Mouse (Mus musculus): ENCODE results near the gene Wdr34. TPM values are rescaled to one million over a fixed set of nuclear protein-coding genes. Genes with fewer than 3 reads are reported as not detected.

The Wdr34 gene
- polyA plus RNA-seq, 1 experiment from 2014 or later, result 85.9 TPM

DNA sequence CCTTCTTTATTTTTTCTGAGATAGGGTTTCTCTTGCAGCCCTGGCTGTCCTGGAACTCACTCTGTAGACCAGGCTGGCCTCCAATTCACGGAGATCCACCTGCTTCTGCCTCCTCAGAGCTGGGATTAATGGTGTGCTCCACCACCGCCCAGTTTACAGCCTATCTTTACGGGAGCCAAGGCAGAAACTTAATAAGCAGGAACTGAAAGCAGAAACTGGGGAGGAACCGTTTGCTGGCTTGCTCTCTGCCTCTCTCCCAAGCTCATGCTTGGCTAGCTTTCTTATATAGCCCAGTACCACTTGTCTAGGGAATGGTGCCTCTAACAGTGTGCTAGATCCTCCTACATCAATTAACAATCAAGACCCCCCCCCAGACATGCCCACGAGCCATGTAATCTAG is 35.4 kb upstream of the Wdr34 start:
- no peak for ATAC-seq
- 54% methylated on average over 5 of the region's 5 CpGs for WGBS
- Histone ChIP-seq H3K4me2 (ENCODE audit: low read length) (peak overlapping the region; percentile 46), H3K36me3 (ENCODE audit: control insufficient read depth, insufficient read depth, low read length) (no peaks in the 10 kb centered on the region), H3K27me3 (ENCODE audit: control insufficient read depth, insufficient read depth, low read depth, low read length) (no peaks in the 10 kb centered on the region), H3K9me3 (replicated peaks; ENCODE audit: control insufficient read depth, low read length, poor library complexity, severe bottlenecking) (no peaks in the 10 kb centered on the region), H3K4me3 (ENCODE audit: low read depth, low read length) (no peak overlapping the region), H3K9ac (ENCODE audit: low read depth, low read length) (no peak overlapping the region), H3K27ac (ENCODE audit: low read length) (no peak overlapping the region), H3K4me1 (ENCODE audit: control insufficient read depth, insufficient read depth, low read length) (peaks cover 3% of the 10 kb centered on the region; the same call in 1 of the 2 replicates)

DNA sequence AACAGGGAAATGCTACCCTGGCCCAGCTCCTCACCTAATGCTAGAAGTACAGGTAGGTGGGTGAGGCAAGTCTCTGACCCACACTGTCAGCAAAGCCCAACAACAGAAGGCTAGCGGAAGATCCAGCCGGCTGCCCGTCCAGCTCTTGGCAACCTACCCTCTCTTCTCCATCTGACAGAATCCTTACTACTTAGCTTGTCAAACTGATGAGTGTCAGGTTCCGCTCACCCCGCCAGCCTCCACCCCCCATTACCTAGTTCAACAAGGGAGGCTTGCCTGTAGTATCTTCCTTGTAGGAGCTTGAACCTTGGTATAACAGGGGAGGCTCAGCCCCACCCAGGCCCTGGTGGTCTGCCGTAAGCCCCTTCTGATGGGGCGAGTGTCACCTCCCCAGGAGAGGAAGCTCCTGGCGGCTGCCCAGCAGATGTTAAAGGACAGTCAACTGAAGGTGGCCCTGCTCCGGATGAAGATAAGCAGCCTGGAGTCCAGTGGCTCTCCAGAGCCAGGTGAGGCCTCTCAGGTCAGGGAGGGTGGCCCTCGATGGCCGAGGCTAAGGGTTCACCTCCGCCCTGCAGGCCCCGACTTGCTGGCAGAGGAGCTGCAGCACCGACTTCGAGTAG is 31.6 kb upstream of the Wdr34 start:
- H3K4me2 ChIP-seq (ENCODE audit: low read length), result no peak overlapping the region
- no peak for ATAC-seq

GRCm38 (mm10) chr2:30078760-30079159 is 30.1 kb upstream of the Wdr34 start:
- no peak overlapping the region for H3K27ac ChIP-seq (ENCODE audit: low read length)
- no peaks in the 10 kb centered on the region for H3K36me3 ChIP-seq (ENCODE audit: control insufficient read depth, insufficient read depth, low read length)
- ATAC-seq, result no peak
- no peaks in the 10 kb centered on the region for H3K9me3 ChIP-seq (replicated peaks; ENCODE audit: control insufficient read depth, low read length, poor library complexity, severe bottlenecking)
- H3K4me2 ChIP-seq (ENCODE audit: low read length), result no peak overlapping the region
- H3K9ac ChIP-seq (ENCODE audit: low read depth, low read length), result no peak overlapping the region
- 73% methylated on average over 4 of the region's 4 CpGs for whole genome bisulfite sequencing
- H3K4me1 ChIP-seq (ENCODE audit: control insufficient read depth, insufficient read depth, low read length), result peaks cover 9% of the 10 kb centered on the region
- H3K27me3 ChIP-seq (ENCODE audit: control insufficient read depth, insufficient read depth, low read depth, low read length), result no peaks in the 10 kb centered on the region
- H3K4me3 ChIP-seq (ENCODE audit: low read depth, low read length), result no peak overlapping the region

More for the DNA sequence above, 31.6 kb upstream of the Wdr34 start:
- Histone ChIP-seq H3K9ac (ENCODE audit: low read depth, low read length) (no peak overlapping the region), H3K9me3 (replicated peaks; ENCODE audit: control insufficient read depth, low read length, poor library complexity, severe bottlenecking) (no peaks in the 10 kb centered on the region), H3K36me3 (ENCODE audit: control insufficient read depth, insufficient read depth, low read length) (no peaks in the 10 kb centered on the region), H3K4me1 (ENCODE audit: control insufficient read depth, insufficient read depth, low read length) (peaks cover 11% of the 10 kb centered on the region), H3K4me3 (ENCODE audit: low read depth, low read length) (no peak overlapping the region), H3K27ac (ENCODE audit: low read length) (no peak overlapping the region), H3K27me3 (ENCODE audit: control insufficient read depth, insufficient read depth, low read depth, low read length) (no peaks in the 10 kb centered on the region)
- WGBS, result 88% methylated on average over 15 of the region's 15 CpGs

DNA sequence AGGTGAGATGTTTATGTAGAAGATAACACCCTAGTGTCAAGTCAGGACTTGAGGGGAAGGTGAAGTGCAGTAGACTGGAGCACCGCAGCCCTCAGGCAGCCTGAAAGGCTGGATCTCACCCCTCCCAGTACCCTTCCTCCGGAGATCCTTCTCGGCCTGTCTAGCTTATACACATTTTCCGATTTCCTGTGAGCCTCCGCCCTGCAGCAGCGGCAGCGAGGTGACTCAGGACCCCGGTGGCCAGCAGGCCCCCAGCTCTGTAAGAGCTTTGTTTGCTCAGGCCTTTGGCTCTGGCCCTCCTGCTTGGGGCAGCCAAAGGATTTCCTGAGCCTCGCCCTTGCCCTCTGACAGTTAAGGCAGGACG is 29.6 kb upstream of the Wdr34 start:
- WGBS, result 25% methylated on average over 10 of the region's 10 CpGs
- Histone ChIP-seq H3K4me3 (ENCODE audit: low read depth, low read length) (no peak overlapping the region), H3K9me3 (replicated peaks; ENCODE audit: control insufficient read depth, low read length, poor library complexity, severe bottlenecking) (no peaks in the 10 kb centered on the region), H3K4me1 (ENCODE audit: control insufficient read depth, insufficient read depth, low read length) (peaks cover 9% of the 10 kb centered on the region), H3K9ac (ENCODE audit: low read depth, low read length) (no peak overlapping the region), H3K27me3 (ENCODE audit: control insufficient read depth, insufficient read depth, low read depth, low read length) (no peaks in the 10 kb centered on the region), H3K27ac (ENCODE audit: low read length) (no peak overlapping the region), H3K36me3 (ENCODE audit: control insufficient read depth, insufficient read depth, low read length) (no peaks in the 10 kb centered on the region), H3K4me2 (ENCODE audit: low read length) (no peak overlapping the region)
- no peak for ATAC-seq

- Histone ChIP-seq H3K4me1 (ENCODE audit: control insufficient read depth, insufficient read depth, low read length) (peaks cover 9% of the 10 kb centered on the region), H3K27me3 (ENCODE audit: control insufficient read depth, insufficient read depth, low read depth, low read length) (no peaks in the 10 kb centered on the region), H3K36me3 (ENCODE audit: control insufficient read depth, insufficient read depth, low read length) (0 out of 2 replicates have a peak, but pooled peaks cover 1% of the 10 kb centered on the region), H3K4me3 (ENCODE audit: low read depth, low read length) (peak within 1 kb of the TSS; percentile 42), H3K9me3 (replicated peaks; ENCODE audit: control insufficient read depth, low read length, poor library complexity, severe bottlenecking) (no peaks in the 10 kb centered on the region), H3K4me2 (ENCODE audit: low read length) (peak within 1 kb of the TSS; percentile 91), H3K9ac (ENCODE audit: low read depth, low read length) (peak within 1 kb of the TSS; percentile 50), H3K27ac (ENCODE audit: low read length) (no peak within 1 kb of the TSS)
- peak; percentile 76 for ATAC-seq
- under 1% methylated on average over 53 of the region's 53 CpGs for WGBS
Measured at GRCm38 (mm10) chr2:30077502-30078348, 29.0 kb upstream of the Wdr34 start, which contains the start of gene Pkn3. TSS of gene Pkn3 (plus strand) at chr2:30077684.

GRCm38 (mm10) chr2:30076959-30077358 is 28.3 kb upstream of the Wdr34 start:
- Histone ChIP-seq H3K36me3 (ENCODE audit: control insufficient read depth, insufficient read depth, low read length) (0 out of 2 replicates have a peak, but pooled peaks cover 3% of the 10 kb centered on the region), H3K9me3 (replicated peaks; ENCODE audit: control insufficient read depth, low read length, poor library complexity, severe bottlenecking) (no peaks in the 10 kb centered on the region), H3K27me3 (ENCODE audit: control insufficient read depth, insufficient read depth, low read depth, low read length) (no peaks in the 10 kb centered on the region), H3K27ac (ENCODE audit: low read length) (no peak overlapping the region), H3K4me1 (ENCODE audit: control insufficient read depth, insufficient read depth, low read length) (peaks cover 9% of the 10 kb centered on the region), H3K4me3 (ENCODE audit: low read depth, low read length) (peak overlapping the region; percentile 42; the same call in 1 of the 2 replicates), H3K9ac (ENCODE audit: low read depth, low read length) (no peak overlapping the region; the same call in 1 of the 2 replicates), H3K4me2 (ENCODE audit: low read length) (peak overlapping the region; percentile 91)
- peak; percentile 30; the same call in 1 of the 2 replicates for ATAC-seq
- WGBS, result 72% methylated on average over 6 of the region's 6 CpGs

GRCm38 (mm10) chr2:30076439-30076838 is 27.8 kb upstream of the Wdr34 start:
- no peaks in the 10 kb centered on the region for H3K9me3 ChIP-seq (replicated peaks; ENCODE audit: control insufficient read depth, low read length, poor library complexity, severe bottlenecking)
- H3K36me3 ChIP-seq (ENCODE audit: control insufficient read depth, insufficient read depth, low read length), result 0 out of 2 replicates have a peak, but pooled peaks cover 3% of the 10 kb centered on the region
- no peak overlapping the region for H3K4me2 ChIP-seq (ENCODE audit: low read length)
- no peaks in the 10 kb centered on the region for H3K27me3 ChIP-seq (ENCODE audit: control insufficient read depth, insufficient read depth, low read depth, low read length)
- no peak overlapping the region for H3K27ac ChIP-seq (ENCODE audit: low read length)
- ATAC-seq, result no peak
- no peak overlapping the region for H3K4me3 ChIP-seq (ENCODE audit: low read depth, low read length)
- H3K9ac ChIP-seq (ENCODE audit: low read depth, low read length), result no peak overlapping the region
- peaks cover 9% of the 10 kb centered on the region for H3K4me1 ChIP-seq (ENCODE audit: control insufficient read depth, insufficient read depth, low read length)
- WGBS, result 88% methylated on average over 8 of the region's 9 CpGs

GRCm38 (mm10) chr2:30075625-30076024 is 26.9 kb upstream of the Wdr34 start:
- ATAC-seq, result no peak
- Histone ChIP-seq H3K4me3 (ENCODE audit: low read depth, low read length) (no peak overlapping the region), H3K4me1 (ENCODE audit: control insufficient read depth, insufficient read depth, low read length) (peaks cover 9% of the 10 kb centered on the region), H3K4me2 (ENCODE audit: low read length) (no peak overlapping the region), H3K27me3 (ENCODE audit: control insufficient read depth, insufficient read depth, low read depth, low read length) (no peaks in the 10 kb centered on the region), H3K27ac (ENCODE audit: low read length) (no peak overlapping the region), H3K9me3 (replicated peaks; ENCODE audit: control insufficient read depth, low read length, poor library complexity, severe bottlenecking) (no peaks in the 10 kb centered on the region), H3K9ac (ENCODE audit: low read depth, low read length) (no peak overlapping the region), H3K36me3 (ENCODE audit: control insufficient read depth, insufficient read depth, low read length) (0 out of 2 replicates have a peak, but pooled peaks cover 4% of the 10 kb centered on the region)
- WGBS, result 90% methylated on average over 3 of the region's 3 CpGs

GRCm38 (mm10) chr2:30073285-30073684 is 24.6 kb upstream of the Wdr34 start:
- 85% methylated on average over 3 of the region's 3 CpGs for WGBS
- Histone ChIP-seq H3K4me2 (ENCODE audit: low read length) (no peak overlapping the region), H3K4me3 (ENCODE audit: low read depth, low read length) (no peak overlapping the region), H3K27ac (ENCODE audit: low read length) (no peak overlapping the region), H3K27me3 (ENCODE audit: control insufficient read depth, insufficient read depth, low read depth, low read length) (no peaks in the 10 kb centered on the region), H3K9me3 (replicated peaks; ENCODE audit: control insufficient read depth, low read length, poor library complexity, severe bottlenecking) (no peaks in the 10 kb centered on the region), H3K4me1 (ENCODE audit: control insufficient read depth, insufficient read depth, low read length) (peaks cover 13% of the 10 kb centered on the region), H3K9ac (ENCODE audit: low read depth, low read length) (no peak overlapping the region), H3K36me3 (ENCODE audit: control insufficient read depth, insufficient read depth, low read length) (0 out of 2 replicates have a peak, but pooled peaks cover 10% of the 10 kb centered on the region)
- ATAC-seq, result no peak
